Mouse (Mus musculus) intestine, embryonic 14.5 days (tissue): Measurements from ENCODE around the gene Dcst2. TPM values are rescaled to one million over a fixed set of nuclear protein-coding genes. Genes with fewer than 3 reads are reported as not detected.
A peak's percentile ranks its signal among the peaks of the same experiment; 100 is the strongest.

Experiments used
- ATAC-seq: fragments of 200-750 bp; cut with Nextera tagmentation; replicated peaks from 2 replicates; pipeline ENCODE4 v1.8.0; 2017; ENCODE audit warnings: low read depth, moderate number of reproducible peaks, moderate TSS enrichment, moderate library complexity; ENCODE audit not compliant: low FRiP score, low TSS enrichment
- DNase-seq: peaks from one replicate; pipeline ENCODE4 v3.0.0-alpha.2; 2018; ENCODE audit warnings: low spot score
- H3K27ac ChIP-seq: fragments of 300-500 bp; sonication (generic); 2 replicates; pipeline ENCODE4 v1.5.1; 2014; ENCODE audit warnings: low read depth, mild to moderate bottlenecking, control low read depth
- H3K27me3 ChIP-seq: fragments of 300-500 bp; sonication (generic); replicated peaks from 2 replicates; pipeline ENCODE4 v1.6.1; 2014; ENCODE audit warnings: low read length, control low read depth; ENCODE audit not compliant: control insufficient read depth, insufficient read depth
- H3K36me3 ChIP-seq: fragments of 300-500 bp; sonication (generic); 2 replicates; pipeline ENCODE4 v1.6.1; 2014; ENCODE audit warnings: low read length, control low read depth; ENCODE audit not compliant: control insufficient read depth, insufficient read depth
- H3K4me1 ChIP-seq: fragments of 300-500 bp; sonication (generic); replicated peaks from 2 replicates; pipeline ENCODE4 v1.6.1; 2014; ENCODE audit warnings: low read length, control low read depth, mixed read lengths; ENCODE audit not compliant: control insufficient read depth, insufficient read depth
- H3K4me2 ChIP-seq: fragments of 300-500 bp; sonication (generic); 2 replicates; pipeline ENCODE4 v1.6.1; 2014; ENCODE audit warnings: low read length
- H3K4me3 ChIP-seq: fragments of 300-500 bp; sonication (generic); 2 replicates; pipeline ENCODE4 v1.5.1; 2014; ENCODE audit warnings: low read depth, low read length, control low read depth, mixed read lengths
- H3K9ac ChIP-seq: fragments of 300-500 bp; sonication (generic); 2 replicates; pipeline ENCODE4 v1.6.1; 2014; ENCODE audit warnings: mild to moderate bottlenecking, low read length
- H3K9me3 ChIP-seq: fragments of 300-500 bp; sonication (generic); 2 replicates; pipeline ENCODE4 v1.6.1; 2016; ENCODE audit warnings: low read length, control low read depth; ENCODE audit not compliant: control insufficient read depth
- WGBS: fragments of 180-500 bp; shearing (Covaris S2); extraction: QIAGEN DNeasy Blood & Tissue Kit; methylation state at CpG from one replicate; pipeline ENCODE4 v1.1.7; 2014; 5-methylcytosine and 5-hydroxymethylcytosine counted together
- polyA plus RNA-seq: library from polyadenylated mRNA; unstranded; fragments of >200 nt; fragmentation: Nextera tagmentation; extraction: Ambion mirVana; gene quantifications from 2 replicates; pipeline ENCODE4 v1.2.1, GENCODE M21; 2014

The Dcst2 gene
- polyA plus RNA-seq, 1 experiment from 2014 or later, result 0.35 TPM

- H3K27me3 ChIP-seq, result no peaks in the 10 kb centered on the region
These were observed 2.9 kb downstream of the Dcst2 start for GRCm38 (mm10) chr3:89364631-89365030.

GRCm38 (mm10) chr3:89365153-89365485 lies 3.3 kb downstream of the Dcst2 start, which contains the start of gene Dcst1:
Gene Dcst1, minus strand, starts transcription at chr3:89365253.
- no peaks in the 10 kb centered on the region for H3K27me3 ChIP-seq
- no peak within 1 kb of the TSS for H3K4me3 ChIP-seq
- H3K27ac ChIP-seq, result no peak within 1 kb of the TSS
- H3K36me3 ChIP-seq, result no peaks in the 10 kb centered on the region
- no peak for DNase-seq
- 84% methylated on average over 11 of the region's 11 CpGs for WGBS
- no peaks in the 10 kb centered on the region for H3K9me3 ChIP-seq
- H3K4me2 ChIP-seq, result peak within 1 kb of the TSS; percentile 9; the same call in 1 of the 2 replicates
- H3K9ac ChIP-seq, result no peak within 1 kb of the TSS
- ATAC-seq, result no peak
- peaks cover 5% of the 10 kb centered on the region; the same call in 1 of the 2 replicates for H3K4me1 ChIP-seq

More at GRCm38 (mm10) chr3:89364631-89365030, 2.9 kb downstream of the Dcst2 start:
- no peak overlapping the region for H3K27ac ChIP-seq
- H3K9me3 ChIP-seq, result no peaks in the 10 kb centered on the region
- 66% methylated on average over 8 of the region's 8 CpGs for WGBS
- H3K4me3 ChIP-seq, result no peak overlapping the region
- H3K4me1 ChIP-seq, result peaks cover 5% of the 10 kb centered on the region; the same call in 1 of the 2 replicates
- no peak overlapping the region for H3K9ac ChIP-seq
- H3K36me3 ChIP-seq, result no peaks in the 10 kb centered on the region
- DNase-seq (no peak), ATAC-seq (no peak)
- H3K4me2 ChIP-seq, result no peak overlapping the region

- peak overlapping the region; percentile 9; the same call in 1 of the 2 replicates for H3K4me2 ChIP-seq
- H3K36me3 ChIP-seq, result no peaks in the 10 kb centered on the region
- H3K27ac ChIP-seq, result no peak overlapping the region
- 64% methylated on average over 20 of the region's 20 CpGs for WGBS
- DNase-seq, result no peak
- H3K4me3 ChIP-seq, result no peak overlapping the region
- H3K9me3 ChIP-seq, result no peaks in the 10 kb centered on the region
- no peak overlapping the region for H3K9ac ChIP-seq
- H3K27me3 ChIP-seq, result no peaks in the 10 kb centered on the region
- peaks cover 5% of the 10 kb centered on the region; the same call in 1 of the 2 replicates for H3K4me1 ChIP-seq
- ATAC-seq, result 0 out of 2 replicates have a peak, but pooled peaks have one; percentile 32
These were observed 4.0 kb downstream of the Dcst2 start for GRCm38 (mm10) chr3:89365486-89366414.

- no peaks in the 10 kb centered on the region for H3K9me3 ChIP-seq
- H3K4me3 ChIP-seq, result no peak overlapping the region
- ATAC-seq, result no peak
- 37% methylated on average over 11 of the region's 11 CpGs for WGBS
- peaks cover 5% of the 10 kb centered on the region; the same call in 1 of the 2 replicates for H3K4me1 ChIP-seq
- H3K4me2 ChIP-seq, result no peak overlapping the region
- DNase-seq, result no peak
- no peaks in the 10 kb centered on the region for H3K27me3 ChIP-seq
- H3K36me3 ChIP-seq, result no peaks in the 10 kb centered on the region
- no peak overlapping the region for H3K27ac ChIP-seq
- H3K9ac ChIP-seq, result no peak overlapping the region
These were observed 5.6 kb downstream of the Dcst2 start for GRCm38 (mm10) chr3:89367338-89367737.

- H3K9me3 ChIP-seq, result no peaks in the 10 kb centered on the region
- peaks cover 5% of the 10 kb centered on the region; the same call in 1 of the 2 replicates for H3K4me1 ChIP-seq
- no peaks in the 10 kb centered on the region for H3K27me3 ChIP-seq
- no peak overlapping the region for H3K9ac ChIP-seq
- H3K4me3 ChIP-seq, result no peak overlapping the region
- ATAC-seq, result no peak
- no peaks in the 10 kb centered on the region for H3K36me3 ChIP-seq
- DNase-seq, result no peak
- no peak overlapping the region for H3K27ac ChIP-seq
- H3K4me2 ChIP-seq, result no peak overlapping the region
- WGBS, result 48% methylated on average over 5 of the region's 5 CpGs
These were observed 11.9 kb downstream of the Dcst2 start for GRCm38 (mm10) chr3:89373581-89374231.

GRCm38 (mm10) chr3:89377831-89378230 lies 16.1 kb downstream of the Dcst2 start:
- DNase-seq (no peak), ATAC-seq (0 out of 2 replicates have a peak, but pooled peaks have one; percentile 6)
- H3K36me3 ChIP-seq, result peaks cover 7% of the 10 kb centered on the region
- H3K4me1 ChIP-seq, result peaks cover 11% of the 10 kb centered on the region
- H3K9me3 ChIP-seq, result no peaks in the 10 kb centered on the region
- H3K27me3 ChIP-seq, result no peaks in the 10 kb centered on the region
- no peak overlapping the region for H3K27ac ChIP-seq
- peak overlapping the region; percentile 62 for H3K4me2 ChIP-seq
- 83% methylated on average over 4 of the region's 4 CpGs for WGBS
- H3K9ac ChIP-seq, result no peak overlapping the region
- peak overlapping the region; percentile 53; the same call in 1 of the 2 replicates for H3K4me3 ChIP-seq

GRCm38 (mm10) chr3:89378394-89379067 lies 16.8 kb downstream of the Dcst2 start:
- under 1% methylated on average over 25 of the region's 29 CpGs for WGBS
- H3K9ac ChIP-seq, result peak overlapping the region; percentile 55
- ATAC-seq (peak; percentile 89), DNase-seq (peak; percentile 93)
- peaks cover 7% of the 10 kb centered on the region for H3K36me3 ChIP-seq
- H3K4me2 ChIP-seq, result peak overlapping the region; percentile 62
- H3K9me3 ChIP-seq, result no peaks in the 10 kb centered on the region
- H3K4me3 ChIP-seq, result peak overlapping the region; percentile 53
- H3K27me3 ChIP-seq, result no peaks in the 10 kb centered on the region
- peaks cover 11% of the 10 kb centered on the region for H3K4me1 ChIP-seq
- H3K27ac ChIP-seq, result 0 out of 2 replicates have a peak overlapping the region, but pooled peaks have one; percentile 8
